Mouse (Mus musculus): Measurements from ENCODE around the gene Ppil6.

GRCm38 (mm10) chr10:41518508-41518980, 28.3 kb downstream of the Ppil6 start:
- TF ChIP-seq CTCF (conservative IDR thresholded peaks at IDR 0.05; ENCODE audit: insufficient read depth, insufficient read length, low read depth, low read length) = peak; percentile 75
- TF ChIP-seq POLR2A (IDR thresholded peaks at IDR 0.05; ENCODE audit: low read depth, low read length) = no peak
